ENCODE assay signal across 10 mouse cellular contexts in genomic region chr7:139484206-139484955, GRCm38 (mm10).
DNase-seq lines count a peak whose midpoint lies in the region; ATAC-seq and TF ChIP-seq lines count a peak whose summit lies in the region.
"Had no signal": no experiment of that assay in that cellular context is flagged by ENCODE, and none has a peak within 500 bp of the region (broad histone marks: within the 10 kb centered on the region; RNA-seq: fewer than 3 reads in every experiment).

No protein-coding gene starts in this region.

- H3K4me1 ChIP-seq in forebrain, embryonic 13.5 days: no peaks in the 10 kb centered on the region
- no peaks in the 10 kb centered on the region for H3K4me1 ChIP-seq in intestine, postnatal 0 days (replicated peaks; ENCODE audit: control insufficient read depth, insufficient read depth, low read length)
- H3K4me1 ChIP-seq in limb, embryonic 13.5 days: peaks cover 4% of the 10 kb centered on the region; the same call in 1 of the 2 replicates
- H3K4me1 ChIP-seq: embryonic facial prominence, embryonic 13.5 days; midbrain, embryonic 12.5 days had no signal

- 57% methylated on average over 9 of the region's 9 CpGs for WGBS in forebrain, embryonic 13.5 days
- WGBS in intestine, postnatal 0 days: 65% methylated on average over 9 of the region's 9 CpGs
- 55% methylated on average over 9 of the region's 9 CpGs for WGBS in limb, embryonic 13.5 days

- no peaks in the 10 kb centered on the region for H3K36me3 ChIP-seq in forebrain, embryonic 13.5 days (ENCODE audit: poor library complexity, severe bottlenecking)
- peaks cover 18% of the 10 kb centered on the region; the same call in 1 of the 2 replicates for H3K36me3 ChIP-seq in intestine, postnatal 0 days (ENCODE audit: control insufficient read depth, insufficient read depth)
- H3K36me3 ChIP-seq in limb, embryonic 13.5 days: peaks cover 10% of the 10 kb centered on the region; the same call in 1 of the 2 replicates

- H3K4me2 ChIP-seq in forebrain, embryonic 13.5 days: no peak overlapping the region
- no peak overlapping the region for H3K4me2 ChIP-seq in intestine, postnatal 0 days (replicated peaks; ENCODE audit: low read depth)
- no peak overlapping the region for H3K4me2 ChIP-seq in limb, embryonic 13.5 days (replicated peaks)
- H3K4me2 ChIP-seq: embryonic facial prominence, embryonic 13.5 days; midbrain, embryonic 12.5 days had no signal

- no peaks in the 10 kb centered on the region for H3K9me3 ChIP-seq in forebrain, embryonic 13.5 days (replicated peaks)
- H3K9me3 ChIP-seq in intestine, postnatal 0 days (ENCODE audit: control insufficient read depth): no peaks in the 10 kb centered on the region
- H3K9me3 ChIP-seq in limb, embryonic 13.5 days: no peaks in the 10 kb centered on the region
- H3K9me3 ChIP-seq: embryonic facial prominence, embryonic 13.5 days; midbrain, embryonic 12.5 days had no signal

- H3K27ac ChIP-seq in forebrain, embryonic 13.5 days: no peak overlapping the region
- no peak overlapping the region for H3K27ac ChIP-seq in intestine, postnatal 0 days (ENCODE audit: low read depth, low read length)
- H3K27ac ChIP-seq in limb, embryonic 13.5 days: no peak overlapping the region
- H3K27ac ChIP-seq: embryonic facial prominence, embryonic 13.5 days; midbrain, embryonic 12.5 days had no signal

- no peak overlapping the region for H3K9ac ChIP-seq in forebrain, embryonic 13.5 days
- no peak overlapping the region for H3K9ac ChIP-seq in intestine, postnatal 0 days (ENCODE audit: low read depth, low read length)
- H3K9ac ChIP-seq in limb, embryonic 13.5 days: no peak overlapping the region
- H3K9ac ChIP-seq: embryonic facial prominence, embryonic 13.5 days; midbrain, embryonic 12.5 days had no signal

- ATAC-seq in forebrain, embryonic 13.5 days: peak; percentile 84
- no peak for ATAC-seq in intestine, postnatal 0 days
- peak; percentile 44; the same call in 1 of the 2 replicates for ATAC-seq in limb, embryonic 13.5 days (ENCODE audit: low FRiP score, low read depth)

- no peak overlapping the region for H3K4me3 ChIP-seq in forebrain, embryonic 13.5 days
- no peak overlapping the region for H3K4me3 ChIP-seq in intestine, postnatal 0 days (ENCODE audit: low read depth, low read length)
- H3K4me3 ChIP-seq in limb, embryonic 13.5 days: no peak overlapping the region
- H3K4me3 ChIP-seq: embryonic facial prominence, embryonic 13.5 days; midbrain, embryonic 12.5 days had no signal

- DNase-seq in layer of hippocampus, adult 11-12 months (ENCODE audit: low spot score): peak; percentile 56
- no peak for DNase-seq in layer of hippocampus, adult 9-10 months (ENCODE audit: low spot score)
- peak; percentile 57 to 64 for DNase-seq in adrenal gland, postnatal 36 days
- DNase-seq in ovary, postnatal 36 days (ENCODE audit: low spot score): peak; percentile 41
- DNase-seq in urinary bladder, adult 18-20 months (ENCODE audit: low spot score in 2 of 2): no peak

- TF ChIP-seq CTCF in intestine, postnatal 0 days (IDR thresholded peaks at IDR 0.05; ENCODE audit: low read depth): peak; percentile 84

- no peaks in the 10 kb centered on the region; the same call in 1 of the 2 replicates for H3K27me3 ChIP-seq in forebrain, embryonic 13.5 days
- H3K27me3 ChIP-seq in intestine, postnatal 0 days (replicated peaks; ENCODE audit: control insufficient read depth, insufficient read depth, low read length): no peaks in the 10 kb centered on the region
- peaks cover 13% of the 10 kb centered on the region for H3K27me3 ChIP-seq in limb, embryonic 13.5 days
- H3K27me3 ChIP-seq: embryonic facial prominence, embryonic 13.5 days had no signal

Comparison
In these comparisons a context has a peak if more than half of its experiments do, and no peak if none do; other contexts are left out.
1. DNase-seq: peak in layer of hippocampus, adult 11-12 months (single experiment), adrenal gland, postnatal 36 days (2 of 2) and ovary, postnatal 36 days (single experiment); none in layer of hippocampus, adult 9-10 months (single experiment) and urinary bladder, adult 18-20 months (0 of 2).